Mouse (Mus musculus): ENCODE data around the gene Gm20662.
A peak's percentile ranks its signal among the peaks of the same experiment; 100 is the strongest.

Gene Gm20662

DNA sequence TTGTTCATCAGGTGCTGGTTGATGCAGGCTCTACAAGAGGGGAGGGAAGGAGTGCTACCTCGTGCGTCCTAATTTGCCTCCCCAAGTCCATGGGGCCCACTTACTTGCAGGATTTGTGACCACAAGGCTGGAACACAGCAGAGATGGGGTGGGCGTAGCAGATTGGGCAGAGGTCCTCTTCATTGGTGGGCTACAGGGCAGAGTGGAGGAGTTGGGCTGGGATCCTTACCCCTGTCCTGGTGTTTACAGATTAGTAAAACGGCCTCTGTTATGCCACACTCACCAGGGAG lies 55.7 kb downstream of the Gm20662 start:
- DNase-seq (ENCODE audit: extremely low read depth, insufficient read length, low spot score), result no peak

DNA sequence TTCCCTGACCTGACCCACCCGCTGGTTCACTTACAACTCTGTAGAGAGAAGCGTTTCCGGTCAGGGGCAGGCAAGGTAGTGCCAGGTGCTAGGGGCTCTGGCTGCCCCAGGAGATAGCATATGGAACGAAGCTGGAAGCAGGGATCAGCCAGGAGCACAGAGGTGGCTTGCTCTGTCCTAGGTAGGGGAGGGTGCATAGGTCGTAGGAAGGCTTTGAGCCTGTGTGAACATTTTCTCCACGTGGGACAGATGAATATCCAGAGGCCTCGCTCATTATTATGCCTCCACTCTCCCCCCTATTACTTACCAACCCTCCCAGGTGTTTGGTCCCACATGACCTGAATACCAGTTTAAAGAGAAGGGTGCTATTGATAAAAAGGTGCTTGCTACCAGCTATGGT lies 56.3 kb downstream of the Gm20662 start:
- DNase-seq (ENCODE audit: extremely low read depth, insufficient read length, low spot score), result no peak

DNA sequence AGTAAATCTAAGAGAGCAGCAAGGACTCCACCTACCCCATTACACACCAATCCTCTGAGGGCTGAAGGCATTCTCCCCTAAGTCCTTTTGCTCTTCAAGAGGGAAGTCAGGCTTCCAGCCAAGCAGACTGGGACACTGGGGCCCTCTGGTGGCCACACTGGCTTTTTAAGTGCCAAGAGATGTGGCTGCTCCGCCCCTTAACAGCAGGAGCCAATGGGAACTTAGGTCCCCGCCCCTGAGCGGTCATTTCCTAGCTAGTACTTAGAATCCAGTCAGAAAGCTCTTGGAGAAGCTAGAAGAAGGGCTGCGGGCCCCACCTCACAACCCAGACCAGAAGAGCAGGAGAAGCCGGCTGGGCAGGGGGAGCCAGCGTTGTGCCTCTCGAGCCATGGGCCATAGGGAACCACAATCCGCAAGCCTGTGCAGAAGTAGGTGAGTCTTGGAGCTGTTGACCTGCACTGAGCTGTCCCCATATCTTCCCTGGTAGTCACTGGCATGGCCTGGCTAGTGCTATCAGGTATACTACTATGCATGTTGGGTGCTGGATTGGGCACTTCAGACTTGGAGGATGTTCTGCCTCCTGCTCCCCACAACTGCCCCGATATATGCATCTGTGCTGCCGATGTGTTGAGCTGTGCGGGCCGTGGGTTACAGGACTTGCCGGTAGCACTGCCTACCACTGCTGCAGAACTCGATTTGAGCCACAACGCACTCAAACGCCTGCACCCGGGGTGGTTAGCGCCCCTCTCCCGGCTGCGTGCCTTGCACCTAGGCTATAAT lies 56.9 kb downstream of the Gm20662 start, which contains the start of gene Amigo3:
TSS of gene Amigo3 (plus strand) at position 275 of the 780 bp plus-strand sequence.
- peak; percentile 81 for DNase-seq (ENCODE audit: extremely low read depth, insufficient read length, low spot score)

DNA sequence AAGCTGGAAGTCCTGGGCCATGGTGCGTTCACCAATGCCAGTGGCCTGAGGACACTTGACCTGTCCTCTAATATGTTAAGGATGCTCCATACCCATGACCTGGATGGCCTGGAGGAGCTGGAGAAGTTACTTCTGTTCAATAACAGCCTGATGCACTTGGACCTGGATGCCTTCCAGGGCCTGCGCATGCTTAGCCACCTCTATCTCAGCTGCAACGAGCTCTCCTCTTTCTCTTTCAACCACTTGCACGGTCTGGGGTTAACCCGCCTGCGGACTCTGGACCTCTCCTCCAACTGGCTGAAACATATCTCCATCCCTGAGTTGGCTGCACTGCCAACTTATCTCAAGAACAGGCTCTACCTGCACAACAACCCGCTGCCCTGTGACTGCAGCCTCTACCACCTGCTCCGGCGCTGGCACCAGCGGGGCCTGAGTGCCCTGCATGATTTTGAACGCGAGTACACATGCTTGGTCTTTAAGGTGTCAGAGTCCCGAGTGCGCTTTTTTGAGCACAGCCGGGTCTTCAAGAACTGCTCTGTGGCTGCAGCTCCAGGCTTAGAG lies 57.6 kb downstream of the Gm20662 start:
- no peak for DNase-seq (ENCODE audit: extremely low read depth, insufficient read length, low spot score)

DNA sequence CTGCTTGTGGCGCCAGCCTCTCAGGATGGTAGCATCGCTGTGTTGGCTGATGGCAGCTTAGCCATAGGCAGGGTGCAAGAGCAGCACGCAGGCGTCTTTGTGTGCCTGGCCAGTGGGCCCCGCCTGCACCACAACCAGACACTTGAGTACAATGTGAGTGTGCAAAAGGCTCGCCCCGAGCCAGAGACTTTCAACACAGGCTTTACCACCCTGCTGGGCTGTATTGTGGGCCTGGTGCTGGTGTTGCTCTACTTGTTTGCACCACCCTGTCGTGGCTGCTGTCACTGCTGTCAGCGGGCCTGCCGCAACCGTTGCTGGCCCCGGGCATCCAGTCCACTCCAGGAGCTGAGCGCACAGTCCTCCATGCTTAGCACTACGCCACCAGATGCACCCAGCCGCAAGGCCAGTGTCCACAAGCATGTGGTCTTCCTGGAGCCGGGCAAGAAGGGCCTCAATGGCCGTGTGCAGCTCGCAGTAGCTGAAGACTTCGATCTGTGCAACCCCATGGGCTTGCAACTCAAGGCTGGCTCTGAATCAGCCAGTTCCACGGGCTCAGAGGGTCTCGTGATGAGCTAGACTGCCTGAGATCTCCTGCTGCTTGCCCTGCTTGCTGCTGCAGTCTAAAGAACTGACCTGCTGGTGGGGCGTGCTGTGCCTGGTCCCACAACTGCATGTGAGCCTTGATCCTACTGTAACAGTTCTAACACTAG lies 58.3 kb downstream of the Gm20662 start:
- DNase-seq (ENCODE audit: extremely low read depth, insufficient read length, low spot score), result no peak

GRCm38 (mm10) chr9:108055061-108055460 lies 58.9 kb downstream of the Gm20662 start:
- DNase-seq (ENCODE audit: extremely low read depth, insufficient read length, low spot score), result no peak

DNA sequence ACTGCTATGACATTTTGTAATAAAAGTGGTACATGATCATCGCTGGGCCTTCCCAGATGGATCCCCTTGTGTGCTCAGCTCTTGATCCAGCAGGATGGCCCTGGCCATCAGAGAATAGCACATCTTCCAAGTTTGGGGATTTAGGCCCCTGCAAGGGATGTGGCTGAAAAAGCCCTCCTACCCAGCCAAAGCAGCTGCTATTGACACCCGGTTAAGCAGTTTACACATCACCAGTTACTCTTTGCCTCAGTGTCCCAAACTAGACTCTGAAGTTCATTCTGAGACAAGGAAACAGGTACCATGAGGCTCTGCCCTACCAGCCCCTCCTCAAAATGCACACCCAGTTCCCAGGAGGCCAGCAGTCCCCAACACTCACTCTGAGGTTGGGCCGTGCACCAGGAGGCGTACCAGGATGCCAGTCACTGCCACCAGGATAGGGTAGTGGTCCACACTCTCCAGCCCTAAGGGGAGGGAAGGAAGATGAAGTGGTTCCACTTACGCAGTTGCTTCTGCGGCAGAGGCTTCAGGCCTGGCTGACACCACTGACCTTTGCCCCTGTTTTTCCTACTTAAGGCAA lies 59.6 kb downstream of the Gm20662 start:
- no peak for DNase-seq (ENCODE audit: extremely low read depth, insufficient read length, low spot score)

DNA sequence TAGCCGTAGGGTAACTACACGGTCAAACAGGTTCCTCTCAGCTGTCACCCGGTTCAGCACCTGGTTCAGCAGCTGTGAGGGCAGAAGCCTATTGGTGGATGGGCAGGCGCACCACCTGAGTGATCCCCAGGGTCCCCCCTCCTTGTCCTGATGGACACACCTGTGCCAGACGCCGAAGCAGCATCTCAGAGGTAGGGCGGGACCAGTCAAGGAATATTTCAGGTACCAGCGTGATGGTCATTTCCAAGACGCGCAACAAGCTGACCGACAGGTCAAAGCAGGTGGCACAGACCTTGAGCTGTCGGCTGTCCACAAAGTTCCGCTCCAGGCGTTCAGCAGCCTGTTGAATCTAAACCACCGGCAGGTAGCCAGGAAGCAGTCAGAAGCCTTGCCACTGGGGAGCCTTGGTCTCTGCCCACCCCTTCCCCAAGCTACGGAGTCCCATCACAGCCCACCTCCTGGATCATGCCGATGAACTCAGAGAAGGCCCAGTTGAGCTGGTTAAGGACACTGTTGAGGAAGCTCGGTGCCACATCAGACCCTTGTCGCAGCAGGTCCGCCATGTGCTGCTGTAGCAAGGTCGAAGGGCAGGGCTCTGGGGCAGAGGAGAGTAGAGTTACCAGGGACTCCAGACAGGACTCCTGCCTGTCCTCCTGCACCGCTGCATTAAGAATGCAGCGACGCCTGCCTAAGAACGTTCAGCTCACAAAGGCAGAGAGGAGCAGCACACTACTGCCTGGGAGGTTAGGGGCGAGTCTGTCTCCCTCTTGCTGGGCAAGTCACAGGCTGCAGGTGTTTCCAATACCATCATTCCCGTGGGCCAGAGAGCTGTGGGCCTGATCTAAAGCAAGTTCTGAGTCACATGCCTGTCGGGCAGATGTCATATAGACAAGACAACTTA lies 60.5 kb downstream of the Gm20662 start:
- no peak for DNase-seq (ENCODE audit: extremely low read depth, insufficient read length, low spot score)

GRCm38 (mm10) chr9:108057262-108057562 lies 61.1 kb downstream of the Gm20662 start:
- no peak for DNase-seq (ENCODE audit: extremely low read depth, insufficient read length, low spot score)

- DNase-seq (ENCODE audit: extremely low read depth, insufficient read length, low spot score), result no peak
These were observed 62.1 kb downstream of the Gm20662 start for GRCm38 (mm10) chr9:108058291-108058690.

- DNase-seq (ENCODE audit: extremely low read depth, insufficient read length, low spot score), result no peak
These were observed 66.0 kb downstream of the Gm20662 start for GRCm38 (mm10) chr9:108062142-108062541.

DNA sequence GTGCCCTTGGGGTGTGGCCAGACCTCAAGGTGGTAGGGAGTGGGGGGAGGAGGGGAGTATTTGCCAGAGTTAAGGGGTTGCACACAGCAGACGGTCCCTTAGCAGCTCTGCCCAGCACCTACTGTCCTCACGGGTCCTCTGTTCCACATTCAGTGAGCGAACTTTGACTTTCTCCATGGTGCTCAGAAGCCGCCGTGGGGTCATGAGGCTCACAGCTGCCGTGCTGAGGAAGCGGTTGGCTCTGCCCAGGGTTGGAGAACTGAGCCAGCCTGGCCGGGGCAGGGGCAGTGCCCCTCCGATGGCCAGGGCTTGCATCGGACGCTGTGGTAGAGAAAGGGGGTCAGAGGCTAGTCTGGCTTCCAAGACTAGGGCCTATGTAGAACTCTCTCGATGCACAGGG lies 67.2 kb downstream of the Gm20662 start:
- no peak for DNase-seq (ENCODE audit: extremely low read depth, insufficient read length, low spot score)

- DNase-seq (ENCODE audit: extremely low read depth, insufficient read length, low spot score), result no peak
These were observed 69.4 kb downstream of the Gm20662 start for GRCm38 (mm10) chr9:108065491-108066011.

GRCm38 (mm10) chr9:108067199-108067598 lies 71.0 kb downstream of the Gm20662 start:
- DNase-seq (ENCODE audit: extremely low read depth, insufficient read length, low spot score), result no peak

- peak; percentile 49 for DNase-seq (ENCODE audit: extremely low read depth, insufficient read length, low spot score)
These were observed 71.8 kb downstream of the Gm20662 start for GRCm38 (mm10) chr9:108067900-108068299.

GRCm38 (mm10) chr9:108069007-108069406 lies 72.9 kb downstream of the Gm20662 start:
- DNase-seq (ENCODE audit: extremely low read depth, insufficient read length, low spot score), result no peak

DNA sequence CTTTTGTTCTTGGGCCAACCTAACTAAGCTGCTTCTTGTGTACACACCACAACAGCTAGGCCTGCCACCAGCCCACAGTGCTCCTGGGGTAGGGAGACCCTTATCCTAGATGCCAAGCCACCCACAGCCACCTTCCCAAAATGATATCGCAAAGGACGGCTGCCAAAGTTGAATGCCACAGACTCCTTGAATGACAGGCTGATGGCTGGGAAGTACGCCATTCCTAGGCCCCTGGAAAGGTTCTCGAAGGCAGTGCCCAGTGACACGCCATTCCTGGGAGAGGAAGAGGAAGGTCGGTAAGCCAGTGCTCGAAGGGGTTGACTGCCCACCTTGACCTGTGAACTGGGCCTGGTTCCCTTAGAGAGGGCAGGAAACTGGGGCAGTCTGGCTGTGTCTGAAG lies 73.4 kb downstream of the Gm20662 start:
- no peak for DNase-seq (ENCODE audit: extremely low read depth, insufficient read length, low spot score)

DNA sequence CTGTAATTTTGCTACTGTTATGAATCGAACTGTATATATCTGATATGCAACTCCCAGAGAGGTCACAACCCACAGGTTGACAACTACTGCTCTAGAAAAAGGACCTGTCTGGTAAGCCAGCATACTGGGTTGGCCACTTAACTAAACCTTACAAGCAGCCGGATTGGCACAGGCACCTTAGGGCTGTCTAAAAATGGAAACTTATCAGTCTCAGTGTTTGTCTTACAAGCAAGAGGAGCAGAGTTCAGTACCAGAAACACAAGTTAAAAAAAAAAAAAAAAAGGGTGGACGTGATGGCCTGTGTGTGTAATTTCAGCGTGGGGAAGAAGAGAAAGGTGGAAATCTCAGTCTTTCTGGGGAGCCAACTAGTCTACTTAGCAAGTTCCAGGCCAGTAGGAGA lies 75.7 kb downstream of the Gm20662 start:
- DNase-seq (ENCODE audit: extremely low read depth, insufficient read length, low spot score), result no peak

DNA sequence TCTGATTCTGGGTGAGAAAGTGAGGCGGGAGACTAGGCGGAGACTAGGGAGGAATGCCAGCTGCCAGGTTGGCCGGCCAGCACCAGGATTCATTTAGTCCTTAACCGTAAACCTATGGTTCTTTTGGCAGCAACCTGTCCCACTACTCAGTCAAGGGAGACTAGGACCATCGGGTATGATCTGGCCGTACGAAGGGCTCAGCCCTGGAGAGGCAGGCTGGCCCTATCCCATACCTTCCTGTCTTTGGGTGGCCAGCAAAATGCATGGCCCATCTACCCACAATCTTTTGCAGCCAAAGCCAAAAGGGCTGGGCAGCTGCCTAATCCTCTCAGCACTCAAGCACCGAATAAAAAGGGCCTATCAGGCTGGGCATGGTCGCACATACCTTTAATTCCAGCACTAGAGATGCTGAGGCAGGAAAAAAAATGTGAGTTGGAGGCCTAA lies 76.4 kb downstream of the Gm20662 start:
- DNase-seq (ENCODE audit: extremely low read depth, insufficient read length, low spot score), result no peak

DNA sequence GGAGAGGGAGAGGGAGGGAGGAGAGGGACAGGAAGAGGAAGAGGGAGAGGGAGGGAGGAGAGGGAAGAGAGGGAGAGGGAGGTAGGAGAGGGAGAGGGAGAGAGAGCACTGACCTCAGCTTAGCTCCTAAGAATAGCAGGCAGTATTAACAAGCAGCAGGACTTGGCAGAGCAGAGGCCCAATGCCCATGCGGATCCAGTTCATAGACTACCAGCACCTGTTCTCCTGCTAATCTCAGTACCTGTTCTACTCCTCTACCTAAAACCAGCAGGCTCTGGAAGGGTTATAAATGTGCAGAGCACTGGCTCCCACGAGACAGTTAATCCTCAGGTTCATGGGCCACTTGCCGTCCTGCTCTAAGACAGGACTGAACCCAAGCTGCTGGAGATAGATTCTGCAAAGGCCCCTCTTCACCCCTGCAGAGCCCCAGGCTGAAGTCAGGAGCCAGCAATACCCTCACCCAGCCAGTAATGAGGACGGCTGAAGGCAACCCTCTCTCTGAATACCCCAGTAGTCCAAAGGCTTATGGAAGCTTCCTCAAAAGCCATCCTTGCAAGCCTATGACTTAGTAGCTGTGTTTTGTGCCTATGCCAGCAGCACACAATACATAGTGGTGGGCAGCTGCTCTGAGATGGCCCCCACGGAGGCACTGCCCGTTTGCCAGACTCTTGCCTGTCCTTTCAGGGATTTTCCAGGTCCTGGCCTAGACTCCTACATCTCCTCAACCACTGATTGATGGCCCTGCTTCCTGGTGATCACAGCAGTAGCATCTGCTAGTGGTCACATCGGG lies 77.2 kb downstream of the Gm20662 start:
- no peak for DNase-seq (ENCODE audit: extremely low read depth, insufficient read length, low spot score)

Measured in 3134 (cell line).